Mouse (Mus musculus) E14TG2a.4 (cell line): Measurements from ENCODE around the gene Ep300.

Source experiments
- CTCF ChIP-seq: conservative IDR thresholded peaks from 2 replicates; pipeline ENCODE4 v1.5.1; 2014; ENCODE audit warnings: low read length
- NANOG ChIP-seq: IDR thresholded peaks from 2 replicates; pipeline ENCODE4 v1.6.1; 2014; ENCODE audit warnings: borderline replicate concordance, low read length, mixed read lengths
- POU5F1 ChIP-seq: IDR thresholded peaks from 2 replicates; pipeline ENCODE4 v1.6.1; 2014; ENCODE audit warnings: low read length, borderline replicate concordance

GRCm38 (mm10) chr15:81693967-81694881, 109.1 kb downstream of the Ep300 start:
- no peak for TF ChIP-seq CTCF
- TF ChIP-seq NANOG = no peak
- no peak for TF ChIP-seq POU5F1
